Mouse (Mus musculus) limb, embryonic 14.5 days (tissue): ENCODE data around the gene Zfp871. TPM values are rescaled to one million over a fixed set of nuclear protein-coding genes. Genes with fewer than 3 reads are reported as not detected.

Experiments
- ATAC-seq: fragments of 200-750 bp; cut with Nextera tagmentation; 2 replicates; pipeline ENCODE4 v1.8.0; 2017; ENCODE audit warnings: low read depth, moderate number of reproducible peaks, moderate TSS enrichment; ENCODE audit not compliant: low FRiP score
- DNase-seq: peaks from one replicate; pipeline ENCODE4 v3.0.0-alpha.2; 2015; ENCODE audit warnings: low spot score
- H3K27ac ChIP-seq: fragments of 300-500 bp; sonication (generic); replicated peaks from 2 replicates; pipeline ENCODE4 v1.5.1; 2014; ENCODE audit warnings: low read depth, mild to moderate bottlenecking, low read length, moderate library complexity, mixed read lengths
- H3K27me3 ChIP-seq: fragments of 300-500 bp; sonication (generic); 2 replicates; pipeline ENCODE4 v1.6.1; 2014; ENCODE audit warnings: low read length, mixed read lengths; ENCODE audit not compliant: control insufficient read depth, insufficient read depth
- H3K36me3 ChIP-seq: fragments of 300-500 bp; sonication (generic); 2 replicates; pipeline ENCODE4 v1.6.1; 2014; ENCODE audit warnings: mild to moderate bottlenecking, low read length, moderate library complexity, mixed read lengths; ENCODE audit not compliant: control insufficient read depth, insufficient read depth
- H3K4me1 ChIP-seq: fragments of 300-500 bp; sonication (generic); 2 replicates; pipeline ENCODE4 v1.6.1; 2014; ENCODE audit warnings: antibody characterized with exemption, low read length, mixed read lengths; ENCODE audit not compliant: control insufficient read depth, insufficient read depth
- H3K4me2 ChIP-seq: fragments of 300-500 bp; sonication (generic); replicated peaks from 2 replicates; pipeline ENCODE4 v1.6.1; 2014; ENCODE audit warnings: low read depth, mild to moderate bottlenecking, low read length, moderate library complexity; ENCODE audit not compliant: severe bottlenecking
- H3K4me3 ChIP-seq: fragments of 300-500 bp; sonication (generic); replicated peaks from 2 replicates; pipeline ENCODE4 v1.5.1; 2014; ENCODE audit warnings: low read length
- H3K9ac ChIP-seq: fragments of 300-500 bp; sonication (generic); 2 replicates; pipeline ENCODE4 v1.6.1; 2014; ENCODE audit warnings: mild to moderate bottlenecking, low read depth, low read length, moderate library complexity; ENCODE audit not compliant: severe bottlenecking
- H3K9me3 ChIP-seq: fragments of 300-500 bp; sonication (generic); 2 replicates; pipeline ENCODE4 v1.6.1; 2016; ENCODE audit warnings: low read length; ENCODE audit not compliant: control insufficient read depth
- POLR2A ChIP-seq: fragments of 200-500 bp; IDR thresholded peaks from 2 replicates; pipeline ENCODE4 v1.8.0; 2012; ENCODE audit warnings: inconsistent platforms, mild to moderate bottlenecking, moderate library complexity, borderline replicate concordance; ENCODE audit not compliant: insufficient read depth, insufficient read length; ENCODE audit errors: extremely low read depth
- WGBS: fragments of 180-500 bp; shearing (Covaris S2); extraction: QIAGEN DNeasy Blood & Tissue Kit; methylation state at CpG from one replicate; pipeline ENCODE4 v1.1.7; 2014; 5-methylcytosine and 5-hydroxymethylcytosine counted together
- polyA plus RNA-seq, 2 experiments: library from polyadenylated mRNA; depleted of rRNA in 1 of 2; stranded (reverse) in 1 of 2; unstranded in 1 of 2; fragments of >200 nt; fragmentation: Nextera tagmentation in 1 of 2; extraction: Ambion mirVana in 1 of 2; gene quantifications; 2 replicates each; pipeline versions ENCODE4 v1.2.1 to v1.2.3; 2012 to 2014

Gene Zfp871
- polyA plus RNA-seq, 2 experiments, result 24.9 to 46.7 TPM

GRCm38 (mm10) chr17:32757331-32757730 lies 30.8 kb downstream of the Zfp871 start:
- 69% methylated on average over 5 of the region's 5 CpGs for WGBS
- Histone ChIP-seq H3K4me2 (no peak overlapping the region), H3K4me1 (no peaks in the 10 kb centered on the region), H3K27ac (no peak overlapping the region), H3K27me3 (no peaks in the 10 kb centered on the region), H3K4me3 (no peak overlapping the region), H3K9ac (no peak overlapping the region), H3K36me3 (no peaks in the 10 kb centered on the region), H3K9me3 (no peaks in the 10 kb centered on the region)
- no peak for ATAC-seq
- DNase-seq, result no peak
- no peak for TF ChIP-seq POLR2A

DNA sequence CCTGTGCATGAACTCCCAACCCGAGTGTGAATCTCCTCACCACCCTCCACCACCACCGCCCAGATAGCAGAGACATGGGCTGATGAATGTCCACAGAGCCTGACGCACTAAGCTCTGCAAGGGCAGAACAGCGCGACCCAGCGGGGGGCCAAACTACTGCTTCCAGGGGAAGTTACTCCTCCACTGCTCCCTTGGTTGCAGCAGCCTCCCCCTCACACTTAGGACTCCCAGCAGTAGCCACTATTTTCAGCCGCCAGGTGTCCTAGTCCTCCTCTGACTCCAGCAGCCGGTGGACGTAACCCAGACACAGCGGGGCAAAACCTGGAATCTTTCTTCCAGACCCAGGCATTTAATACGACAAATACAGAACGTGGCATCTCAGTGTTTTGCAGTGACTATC lies 34.5 kb downstream of the Zfp871 start:
- Histone ChIP-seq H3K27me3 (no peaks in the 10 kb centered on the region), H3K27ac (no peak overlapping the region), H3K36me3 (no peaks in the 10 kb centered on the region), H3K4me3 (no peak overlapping the region), H3K9me3 (no peaks in the 10 kb centered on the region), H3K9ac (no peak overlapping the region), H3K4me2 (no peak overlapping the region), H3K4me1 (no peaks in the 10 kb centered on the region)
- 11% methylated on average over 12 of the region's 12 CpGs for WGBS
- no peak for ATAC-seq
- TF ChIP-seq POLR2A, result no peak
- no peak for DNase-seq

DNA sequence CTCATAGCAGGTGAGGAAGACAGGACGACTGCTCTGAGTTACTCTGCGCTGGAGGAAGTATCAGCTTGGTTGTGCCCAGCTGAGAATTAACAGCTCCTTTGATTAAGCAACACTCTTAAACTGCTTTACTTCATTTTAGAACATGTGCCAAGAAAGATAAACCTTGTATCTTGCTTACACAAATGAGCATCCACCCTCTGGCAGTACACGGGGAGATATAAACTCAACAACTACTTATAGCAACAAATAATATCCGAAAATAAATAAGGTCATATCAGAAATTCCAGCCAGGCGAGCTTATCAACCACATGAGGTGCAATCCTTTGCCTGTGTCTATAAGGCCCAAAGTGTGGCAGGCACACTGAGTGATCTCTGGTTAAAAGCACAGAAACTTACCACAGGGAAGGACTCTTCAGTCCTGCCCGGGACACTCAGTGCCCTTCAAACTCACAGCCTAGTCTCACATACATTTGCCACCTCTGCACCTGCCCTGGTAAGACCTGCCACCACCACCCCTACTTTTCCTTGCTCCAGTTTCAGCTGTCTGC lies 35.2 kb downstream of the Zfp871 start:
- no peak for DNase-seq
- ATAC-seq, result no peak
- TF ChIP-seq POLR2A, result no peak
- H3K4me2 ChIP-seq, result no peak overlapping the region
- H3K9ac ChIP-seq, result no peak overlapping the region
- no peak overlapping the region for H3K4me3 ChIP-seq
- H3K9me3 ChIP-seq, result no peaks in the 10 kb centered on the region
- no peaks in the 10 kb centered on the region for H3K4me1 ChIP-seq
- WGBS, result 77% methylated on average over 6 of the region's 6 CpGs
- no peaks in the 10 kb centered on the region for H3K36me3 ChIP-seq
- no peaks in the 10 kb centered on the region for H3K27me3 ChIP-seq
- no peak overlapping the region for H3K27ac ChIP-seq

- no peak for TF ChIP-seq POLR2A
- no peak for ATAC-seq
- WGBS, result 40% methylated on average over 5 of the region's 5 CpGs
- Histone ChIP-seq H3K9ac (no peak overlapping the region), H3K4me3 (no peak overlapping the region), H3K9me3 (no peaks in the 10 kb centered on the region), H3K27ac (no peak overlapping the region), H3K4me2 (no peak overlapping the region), H3K4me1 (no peaks in the 10 kb centered on the region), H3K36me3 (no peaks in the 10 kb centered on the region), H3K27me3 (no peaks in the 10 kb centered on the region)
- DNase-seq, result no peak
These were observed 37.5 kb downstream of the Zfp871 start for GRCm38 (mm10) chr17:32750611-32751010.

- 35% methylated on average over 1 of the region's 1 CpGs for WGBS
- no peak for ATAC-seq
These were observed 47.0 kb downstream of the Zfp871 start for GRCm38 (mm10) chr17:32741057-32741456.

GRCm38 (mm10) chr17:32738406-32738805 lies 49.7 kb downstream of the Zfp871 start:
- H3K4me1 ChIP-seq, result no peaks in the 10 kb centered on the region
- H3K27ac ChIP-seq, result no peak overlapping the region
- no peaks in the 10 kb centered on the region for H3K36me3 ChIP-seq
- no peak for DNase-seq
- no peak overlapping the region for H3K9ac ChIP-seq
- H3K4me2 ChIP-seq, result no peak overlapping the region
- H3K4me3 ChIP-seq, result no peak overlapping the region
- TF ChIP-seq POLR2A, result no peak
- H3K27me3 ChIP-seq, result no peaks in the 10 kb centered on the region
- WGBS, result 83% methylated on average over 1 of the region's 1 CpGs
- ATAC-seq, result no peak
- H3K9me3 ChIP-seq, result no peaks in the 10 kb centered on the region

More at GRCm38 (mm10) chr17:32741057-32741456, 47.0 kb downstream of the Zfp871 start:
- Histone ChIP-seq H3K27me3 (no peaks in the 10 kb centered on the region), H3K4me2 (no peak overlapping the region), H3K4me1 (no peaks in the 10 kb centered on the region), H3K9ac (no peak overlapping the region), H3K4me3 (no peak overlapping the region), H3K36me3 (no peaks in the 10 kb centered on the region), H3K27ac (no peak overlapping the region), H3K9me3 (no peaks in the 10 kb centered on the region)
- TF ChIP-seq POLR2A, result no peak
- DNase-seq, result no peak
